Mouse (Mus musculus) erythroblast, adult 5-6 weeks (primary cell): ENCODE results near the gene Olfr1155. TPM values are rescaled to one million over a fixed set of nuclear protein-coding genes. Genes with fewer than 3 reads are reported as not detected.

Source experiments
- ATAC-seq: replicated peaks from 2 replicates; pipeline ENCODE4 v1.8.0; 2016; ENCODE audit warnings: moderate number of reproducible peaks, mild to moderate bottlenecking, moderate TSS enrichment, inconsistent platforms; ENCODE audit not compliant: poor library complexity, low FRiP score, severe bottlenecking
- total RNA-seq, 2 experiments: library from RNA; stranded (forward) in 1 of 2; stranded (reverse) in 1 of 2; fragments of 150-400 nt in 1 of 2; fragments of 200-764, 138-1000 nt in 1 of 2; gene quantifications; 2 replicates each; pipeline versions ENCODE4 v1.2.3 to v1.2.4; 2015 to 2017; ENCODE audit warnings: low replicate concordance in 2 of 2

Olfr1155 gene
- not detected in 2 replicates for total RNA-seq (2015; ENCODE audit: low replicate concordance)
- not detected in 2 replicates for total RNA-seq (2017; ENCODE audit: low replicate concordance)

- no peak for ATAC-seq
Measured at GRCm38 (mm10) chr2:87945037-87945436, at the start of gene Olfr1155. Gene Olfr1155 (minus strand): TSS chr2:87945137.

- ATAC-seq: no peak
Measured at GRCm38 (mm10) chr2:87989813-87990212, 44.9 kb upstream of the Olfr1155 start, which contains the start of gene Olfr1158. Gene Olfr1158 (plus strand): TSS chr2:87990113.

DNA sequence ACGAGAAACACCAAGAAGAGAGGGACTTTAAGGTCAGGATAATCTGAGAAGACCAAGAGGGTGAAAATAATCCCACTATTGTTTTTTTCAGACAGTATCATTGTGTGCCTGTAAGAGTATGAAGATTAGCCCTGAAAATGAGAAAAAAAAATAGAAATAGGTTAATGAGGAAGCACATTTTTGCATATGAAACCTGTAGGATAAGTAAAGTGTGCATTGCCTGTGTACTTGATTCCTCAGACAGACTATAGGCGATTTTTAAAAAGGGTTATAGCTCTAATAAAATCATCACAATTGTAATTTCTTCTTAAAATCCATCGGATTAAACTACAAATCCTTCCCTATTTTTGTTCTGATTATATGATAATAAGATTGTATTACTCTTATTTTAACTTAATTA is 29.6 kb upstream of the Olfr1155 start, which contains the start of gene Olfr74:
TSS of gene Olfr74 (minus strand) at position 101 of the 400 bp plus-strand sequence.
- ATAC-seq: no peak

GRCm38 (mm10) chr2:87968199-87968598 is 23.3 kb upstream of the Olfr1155 start, which contains the start of gene Olfr1157:
Gene Olfr1157 (minus strand): TSS chr2:87968299.
- ATAC-seq: no peak

GRCm38 (mm10) chr2:87953000-87953399 is 8.1 kb upstream of the Olfr1155 start, which contains the start of gene Olfr1156:
Gene Olfr1156 (minus strand): TSS chr2:87953100.
- no peak for ATAC-seq

DNA sequence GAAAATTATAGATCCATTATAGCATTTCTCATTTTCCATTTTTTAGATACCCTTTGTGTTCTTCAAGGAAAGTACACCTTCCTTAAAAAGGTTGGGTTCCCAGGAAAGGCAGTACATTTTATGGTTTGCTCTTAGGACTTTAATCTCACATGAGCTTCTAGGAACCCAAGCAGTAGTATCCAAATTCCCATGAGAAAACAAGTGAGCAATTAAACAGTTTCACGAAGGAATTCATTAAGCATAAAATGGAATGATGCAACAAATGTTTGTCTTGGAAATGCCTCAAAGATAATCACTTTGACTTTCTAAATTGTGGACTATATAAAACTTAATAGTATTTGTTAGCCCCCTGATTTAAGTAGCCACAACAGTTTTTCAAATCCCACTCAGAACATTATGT is 39.9 kb downstream of the Olfr1155 start, which contains the start of gene Olfr1154:
TSS of gene Olfr1154 (minus strand) at position 101 of the 400 bp plus-strand sequence.
- ATAC-seq: no peak

GRCm38 (mm10) chr2:87894662-87895061 is 50.3 kb downstream of the Olfr1155 start, which contains the start of gene Olfr1153:
Gene Olfr1153 (plus strand): TSS chr2:87894962.
- no peak for ATAC-seq

Other genes starting within 250 kb of the Olfr1155 start
- not detected in 2 replicates for gene Olfr1137, start 232.0 kb downstream of the Olfr1155 start, total RNA-seq (2015; ENCODE audit: low replicate concordance)
- gene Olfr1137, start 232.0 kb downstream of the Olfr1155 start, total RNA-seq (2017; ENCODE audit: low replicate concordance): 0.98 TPM in 1 of 2 replicates, not detected in the other
- gene Olfr1138, start 205.2 kb downstream of the Olfr1155 start, total RNA-seq (2015; ENCODE audit: low replicate concordance): not detected in 2 replicates
- gene Olfr1138, start 205.2 kb downstream of the Olfr1155 start, total RNA-seq (2017; ENCODE audit: low replicate concordance): not detected in 2 replicates
- gene Olfr1140, start 201.4 kb downstream of the Olfr1155 start, total RNA-seq (2015; ENCODE audit: low replicate concordance): not detected in 2 replicates
- not detected in 2 replicates for gene Olfr1140, start 201.4 kb downstream of the Olfr1155 start, total RNA-seq (2017; ENCODE audit: low replicate concordance)
- gene Olfr1141, start 191.1 kb downstream of the Olfr1155 start, total RNA-seq (2015; ENCODE audit: low replicate concordance): not detected in 2 replicates
- gene Olfr1141, start 191.1 kb downstream of the Olfr1155 start, total RNA-seq (2017; ENCODE audit: low replicate concordance): not detected in 2 replicates
- not detected in 2 replicates for gene Olfr152, start 165.7 kb downstream of the Olfr1155 start, total RNA-seq (2015; ENCODE audit: low replicate concordance)
- 2.4 TPM in 1 of 2 replicates, not detected in the other for gene Olfr152, start 165.7 kb downstream of the Olfr1155 start, total RNA-seq (2017; ENCODE audit: low replicate concordance)
- gene Olfr1143, start 144.5 kb downstream of the Olfr1155 start, total RNA-seq (2015; ENCODE audit: low replicate concordance): not detected in 2 replicates
- gene Olfr1143, start 144.5 kb downstream of the Olfr1155 start, total RNA-seq (2017; ENCODE audit: low replicate concordance): not detected in 2 replicates
- gene Olfr1145, start 135.3 kb downstream of the Olfr1155 start, total RNA-seq (2015; ENCODE audit: low replicate concordance): not detected in 2 replicates
- not detected in 2 replicates for gene Olfr1145, start 135.3 kb downstream of the Olfr1155 start, total RNA-seq (2017; ENCODE audit: low replicate concordance)
- not detected in 2 replicates for gene Olfr1148, start 114.6 kb downstream of the Olfr1155 start, total RNA-seq (2015; ENCODE audit: low replicate concordance)
- gene Olfr1148, start 114.6 kb downstream of the Olfr1155 start, total RNA-seq (2017; ENCODE audit: low replicate concordance): not detected in 2 replicates
- not detected in 2 replicates for gene Olfr1150-ps1, start 101.1 kb downstream of the Olfr1155 start, total RNA-seq (2015; ENCODE audit: low replicate concordance)
- gene Olfr1150-ps1, start 101.1 kb downstream of the Olfr1155 start, total RNA-seq (2017; ENCODE audit: low replicate concordance): 0.09 TPM in 1 of 2 replicates, not detected in the other
- gene Olfr1151, start 89.3 kb downstream of the Olfr1155 start, total RNA-seq (2015; ENCODE audit: low replicate concordance): not detected in 2 replicates
- gene Olfr1151, start 89.3 kb downstream of the Olfr1155 start, total RNA-seq (2017; ENCODE audit: low replicate concordance): 0.56 TPM in 1 of 2 replicates, not detected in the other
- not detected in 2 replicates for gene Olfr1152, start 78.6 kb downstream of the Olfr1155 start, total RNA-seq (2015; ENCODE audit: low replicate concordance)
- gene Olfr1152, start 78.6 kb downstream of the Olfr1155 start, total RNA-seq (2017; ENCODE audit: low replicate concordance): not detected in 2 replicates
- not detected in 2 replicates for gene Olfr1153, start 50.2 kb downstream of the Olfr1155 start, total RNA-seq (2015; ENCODE audit: low replicate concordance)
- gene Olfr1153, start 50.2 kb downstream of the Olfr1155 start, total RNA-seq (2017; ENCODE audit: low replicate concordance): not detected in 2 replicates
- gene Olfr1154, start 40.0 kb downstream of the Olfr1155 start, total RNA-seq (2015; ENCODE audit: low replicate concordance): not detected in 2 replicates
- gene Olfr1154, start 40.0 kb downstream of the Olfr1155 start, total RNA-seq (2017; ENCODE audit: low replicate concordance): not detected in 2 replicates
- not detected in 2 replicates for gene Olfr1156, start 8.0 kb upstream of the Olfr1155 start, total RNA-seq (2015; ENCODE audit: low replicate concordance)
- gene Olfr1156, start 8.0 kb upstream of the Olfr1155 start, total RNA-seq (2017; ENCODE audit: low replicate concordance): not detected in 2 replicates
- gene Olfr1157, start 23.2 kb upstream of the Olfr1155 start, total RNA-seq (2015; ENCODE audit: low replicate concordance): not detected in 2 replicates
- not detected in 2 replicates for gene Olfr1157, start 23.2 kb upstream of the Olfr1155 start, total RNA-seq (2017; ENCODE audit: low replicate concordance)
- gene Olfr74, start 29.5 kb upstream of the Olfr1155 start, total RNA-seq (2015; ENCODE audit: low replicate concordance): not detected in 2 replicates
- not detected in 2 replicates for gene Olfr74, start 29.5 kb upstream of the Olfr1155 start, total RNA-seq (2017; ENCODE audit: low replicate concordance)
- not detected in 2 replicates for gene Olfr1158, start 45.0 kb upstream of the Olfr1155 start, total RNA-seq (2015; ENCODE audit: low replicate concordance)
- not detected in 2 replicates for gene Olfr1158, start 45.0 kb upstream of the Olfr1155 start, total RNA-seq (2017; ENCODE audit: low replicate concordance)
- not detected in 2 replicates for gene Olfr1160, start 63.1 kb upstream of the Olfr1155 start, total RNA-seq (2015; ENCODE audit: low replicate concordance)
- 0.28 TPM in 1 of 2 replicates, not detected in the other for gene Olfr1160, start 63.1 kb upstream of the Olfr1155 start, total RNA-seq (2017; ENCODE audit: low replicate concordance)
- gene Olfr1161, start 77.6 kb upstream of the Olfr1155 start, total RNA-seq (2015; ENCODE audit: low replicate concordance): not detected in 2 replicates
- not detected in 2 replicates for gene Olfr1161, start 77.6 kb upstream of the Olfr1155 start, total RNA-seq (2017; ENCODE audit: low replicate concordance)
- not detected in 2 replicates for gene Olfr73, start 92.6 kb upstream of the Olfr1155 start, total RNA-seq (2015; ENCODE audit: low replicate concordance)
- not detected in 2 replicates for gene Olfr73, start 92.6 kb upstream of the Olfr1155 start, total RNA-seq (2017; ENCODE audit: low replicate concordance)
- not detected in 2 replicates for gene Olfr1162, start 106.0 kb upstream of the Olfr1155 start, total RNA-seq (2015; ENCODE audit: low replicate concordance)
- gene Olfr1162, start 106.0 kb upstream of the Olfr1155 start, total RNA-seq (2017; ENCODE audit: low replicate concordance): not detected in 2 replicates
- gene Olfr1163, start 126.7 kb upstream of the Olfr1155 start, total RNA-seq (2015; ENCODE audit: low replicate concordance): not detected in 2 replicates
- gene Olfr1163, start 126.7 kb upstream of the Olfr1155 start, total RNA-seq (2017; ENCODE audit: low replicate concordance): not detected in 2 replicates
- not detected in 2 replicates for gene Olfr1164, start 148.8 kb upstream of the Olfr1155 start, total RNA-seq (2015; ENCODE audit: low replicate concordance)
- not detected in 2 replicates for gene Olfr1164, start 148.8 kb upstream of the Olfr1155 start, total RNA-seq (2017; ENCODE audit: low replicate concordance)
- gene Olfr1166, start 183.1 kb upstream of the Olfr1155 start, total RNA-seq (2015; ENCODE audit: low replicate concordance): not detected in 2 replicates
- gene Olfr1166, start 183.1 kb upstream of the Olfr1155 start, total RNA-seq (2017; ENCODE audit: low replicate concordance): not detected in 2 replicates
- gene Olfr1167, start 210.1 kb upstream of the Olfr1155 start, total RNA-seq (2015; ENCODE audit: low replicate concordance): not detected in 2 replicates
- gene Olfr1167, start 210.1 kb upstream of the Olfr1155 start, total RNA-seq (2017; ENCODE audit: low replicate concordance): not detected in 2 replicates
- gene Olfr1168, start 236.7 kb upstream of the Olfr1155 start, total RNA-seq (2015; ENCODE audit: low replicate concordance): not detected in 2 replicates
- not detected in 2 replicates for gene Olfr1168, start 236.7 kb upstream of the Olfr1155 start, total RNA-seq (2017; ENCODE audit: low replicate concordance)